Mouse (Mus musculus): Measurements from ENCODE around the gene Slco2b1.

The Slco2b1 gene

GRCm38 (mm10) chr7:99693976-99694375 is 17.2 kb downstream of the Slco2b1 start:
- no peak for DNase-seq (ENCODE audit: low read depth)

- no peak for DNase-seq (ENCODE audit: low read depth)
These were observed 17.8 kb downstream of the Slco2b1 start for GRCm38 (mm10) chr7:99693387-99693786.

DNA sequence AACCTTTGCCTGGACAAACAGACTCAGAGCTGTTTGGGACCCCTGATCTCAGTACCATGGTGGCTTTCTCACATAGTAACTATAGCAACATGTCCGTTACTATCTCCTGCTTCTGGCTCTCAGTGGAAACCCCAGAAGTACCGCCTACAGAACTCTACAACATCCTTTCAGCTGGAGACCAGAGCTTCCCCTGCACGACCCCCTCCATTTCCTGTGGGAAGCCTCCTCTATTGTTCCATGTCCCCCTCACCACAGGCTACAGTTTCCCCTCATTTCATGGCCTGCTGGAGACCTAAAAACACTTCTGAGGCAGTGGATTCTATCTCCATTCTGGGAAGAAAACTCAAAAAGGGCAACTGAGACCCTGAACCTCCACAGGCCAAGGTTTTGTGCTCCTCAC is 18.7 kb downstream of the Slco2b1 start:
- no peak for DNase-seq (ENCODE audit: low read depth)

DNA sequence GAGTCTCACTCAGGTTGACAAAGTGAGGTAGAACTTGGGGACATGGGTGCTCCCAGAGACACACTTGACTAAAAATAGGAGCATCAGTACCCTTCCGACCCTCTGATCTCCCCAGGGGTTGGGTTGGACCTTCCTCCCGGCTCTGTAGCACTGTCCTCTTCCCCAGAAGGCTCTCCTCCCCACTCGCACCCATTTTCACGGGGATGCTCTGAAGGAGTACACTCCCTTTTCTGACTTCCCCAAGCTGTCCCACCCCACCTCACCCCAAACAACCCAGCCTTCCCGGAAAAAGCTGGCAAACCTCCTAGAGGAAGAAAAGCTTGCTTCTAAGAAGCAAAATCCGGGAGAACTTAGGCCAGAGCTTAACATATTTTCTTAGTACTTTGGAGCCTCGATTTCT is 20.3 kb downstream of the Slco2b1 start:
- no peak for DNase-seq (ENCODE audit: low read depth)

DNA sequence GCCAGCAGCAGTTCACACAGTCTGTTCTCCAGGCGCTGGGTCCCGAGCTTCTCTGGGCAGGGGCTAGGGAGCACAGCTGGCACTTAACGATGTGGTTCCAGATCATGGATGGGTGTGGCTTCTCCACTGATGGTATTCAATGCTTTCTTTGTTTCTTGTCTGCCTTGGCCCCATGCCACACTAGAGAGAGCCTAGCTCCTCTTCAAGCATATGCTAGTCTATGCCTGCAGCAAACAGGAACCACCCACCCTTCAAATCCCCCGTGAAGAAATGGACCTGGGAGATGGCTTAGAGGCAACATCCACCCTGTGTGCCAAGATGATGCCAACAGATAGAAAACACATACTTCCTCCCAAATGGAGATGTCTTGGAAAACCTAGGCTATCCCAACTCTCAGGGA is 27.1 kb downstream of the Slco2b1 start:
- DNase-seq (ENCODE audit: low read depth): no peak

GRCm38 (mm10) chr7:99680771-99681170 is 30.4 kb downstream of the Slco2b1 start:
- no peak for DNase-seq (ENCODE audit: low read depth)

DNA sequence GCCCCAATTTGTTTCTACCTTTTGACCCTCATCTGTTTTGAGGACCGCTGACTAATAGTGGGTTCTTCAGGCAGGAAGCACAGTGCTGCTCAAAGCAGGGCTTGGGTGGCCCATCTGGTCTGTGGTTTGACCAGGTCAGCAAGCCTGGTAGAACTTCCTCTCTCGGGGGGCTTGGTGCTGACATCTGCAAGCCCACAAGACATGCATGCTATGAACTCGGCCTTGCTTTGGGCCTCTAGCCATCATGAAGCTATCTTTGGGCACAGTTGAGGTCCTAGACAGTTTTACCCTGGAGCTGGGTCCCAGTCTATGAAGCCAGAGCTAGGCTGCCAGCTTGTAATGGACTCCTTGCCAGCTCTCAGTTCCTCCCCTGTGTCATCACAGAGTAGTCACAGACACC is 36.2 kb downstream of the Slco2b1 start:
- no peak for DNase-seq (ENCODE audit: low read depth)

DNA sequence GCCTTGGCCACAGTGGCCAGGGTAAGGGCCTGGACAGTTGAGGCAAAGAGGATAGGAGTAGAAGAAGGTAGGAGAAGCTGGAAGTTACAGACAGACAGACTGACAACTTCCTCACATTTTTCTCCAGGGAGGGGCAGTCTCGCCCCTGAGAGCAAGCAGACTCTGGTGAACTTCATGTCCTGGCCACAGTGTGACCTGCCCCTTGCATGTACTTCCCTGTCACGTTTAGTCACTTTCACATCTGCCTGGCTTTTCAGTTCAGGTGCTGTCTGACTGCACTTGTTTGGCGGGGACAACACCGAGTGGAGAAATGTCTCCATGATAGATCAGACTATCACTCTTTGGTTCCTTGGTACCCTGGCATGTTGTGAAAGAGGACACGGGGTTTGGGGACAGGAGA is 36.9 kb downstream of the Slco2b1 start:
- no peak for DNase-seq (ENCODE audit: low read depth)

DNA sequence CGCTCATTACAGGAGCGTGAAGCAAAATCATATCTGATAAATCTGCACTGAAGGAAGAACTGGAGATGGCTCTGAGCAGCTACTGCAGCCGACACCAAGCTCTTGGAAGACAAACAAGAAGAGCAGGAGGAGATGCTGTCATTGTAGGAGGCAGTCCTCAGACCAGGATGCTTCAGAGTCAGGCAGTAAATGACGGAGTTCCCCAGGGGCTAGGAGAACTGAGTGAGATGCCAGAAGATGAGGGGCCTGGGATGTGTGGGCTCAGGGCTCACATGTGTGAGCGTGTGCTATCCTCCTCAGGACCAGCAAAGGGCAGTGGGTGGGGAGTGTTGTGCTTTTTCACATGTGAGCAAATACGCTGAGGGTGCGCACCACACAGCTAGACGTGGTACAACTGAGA is 38.0 kb downstream of the Slco2b1 start:
- DNase-seq (ENCODE audit: low read depth): no peak

- DNase-seq (ENCODE audit: low read depth): peak; percentile 40
These were observed 39.4 kb downstream of the Slco2b1 start for GRCm38 (mm10) chr7:99671544-99672435.

DNA sequence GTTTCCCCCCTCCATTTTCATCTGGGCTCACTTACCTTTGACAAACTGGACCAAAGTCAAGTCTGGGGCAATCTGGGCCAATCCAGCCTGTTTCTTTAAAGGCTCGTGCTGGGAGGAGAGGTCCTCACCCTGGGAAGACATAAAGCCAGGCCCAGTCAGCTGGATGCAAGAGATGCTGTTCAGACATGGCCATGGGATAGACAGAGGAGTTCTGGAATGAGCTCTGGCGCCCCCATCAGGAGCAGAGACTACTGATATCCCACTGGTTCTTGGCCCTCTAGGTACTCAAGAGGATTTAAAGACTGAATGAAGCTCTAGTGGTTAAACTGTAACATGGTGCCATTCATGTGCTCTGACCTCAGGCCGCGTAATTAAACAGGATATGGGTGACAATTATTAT is 40.2 kb downstream of the Slco2b1 start:
- DNase-seq (ENCODE audit: low read depth): peak; percentile 10

DNA sequence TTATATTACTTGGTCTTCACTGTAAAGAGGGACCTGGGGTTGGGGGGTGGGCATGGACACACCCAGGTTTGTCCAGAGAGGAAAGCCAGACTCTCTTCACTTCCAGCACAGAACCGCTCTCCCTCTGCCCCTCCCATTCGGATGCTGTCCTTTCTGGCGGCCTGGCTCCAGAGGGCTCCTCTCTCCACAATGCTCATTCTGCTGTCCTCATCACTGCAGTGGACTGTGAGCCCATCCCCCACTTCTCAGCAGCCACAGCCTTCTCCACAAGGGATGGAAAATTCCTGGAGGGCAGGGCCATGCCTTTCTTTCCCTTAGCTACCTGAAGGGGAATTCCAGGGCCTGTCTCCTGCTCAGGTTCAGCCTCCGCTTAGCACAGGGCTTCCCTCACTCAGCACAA is 42.3 kb downstream of the Slco2b1 start:
- no peak for DNase-seq (ENCODE audit: low read depth)

DNA sequence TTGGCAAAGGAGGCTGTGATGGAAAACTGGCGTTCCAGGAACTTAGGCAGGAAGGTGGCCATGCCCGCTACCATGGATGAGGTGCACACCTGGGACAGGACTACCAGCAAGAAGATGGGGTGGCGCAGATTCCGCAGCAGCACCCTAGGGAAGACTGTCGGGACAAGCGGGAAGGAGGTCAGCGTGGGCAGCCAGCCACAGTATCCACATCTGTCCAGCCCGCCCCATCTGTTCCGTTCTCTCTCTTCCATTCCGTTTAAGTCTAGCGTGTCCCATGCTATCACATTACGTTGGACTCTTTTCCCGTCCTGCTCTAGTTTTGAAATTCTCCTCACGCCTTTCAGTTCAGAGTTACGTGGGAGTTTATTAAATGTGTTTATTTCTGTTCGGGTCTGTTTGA is 44.0 kb downstream of the Slco2b1 start:
- DNase-seq (ENCODE audit: low read depth): no peak

DNA sequence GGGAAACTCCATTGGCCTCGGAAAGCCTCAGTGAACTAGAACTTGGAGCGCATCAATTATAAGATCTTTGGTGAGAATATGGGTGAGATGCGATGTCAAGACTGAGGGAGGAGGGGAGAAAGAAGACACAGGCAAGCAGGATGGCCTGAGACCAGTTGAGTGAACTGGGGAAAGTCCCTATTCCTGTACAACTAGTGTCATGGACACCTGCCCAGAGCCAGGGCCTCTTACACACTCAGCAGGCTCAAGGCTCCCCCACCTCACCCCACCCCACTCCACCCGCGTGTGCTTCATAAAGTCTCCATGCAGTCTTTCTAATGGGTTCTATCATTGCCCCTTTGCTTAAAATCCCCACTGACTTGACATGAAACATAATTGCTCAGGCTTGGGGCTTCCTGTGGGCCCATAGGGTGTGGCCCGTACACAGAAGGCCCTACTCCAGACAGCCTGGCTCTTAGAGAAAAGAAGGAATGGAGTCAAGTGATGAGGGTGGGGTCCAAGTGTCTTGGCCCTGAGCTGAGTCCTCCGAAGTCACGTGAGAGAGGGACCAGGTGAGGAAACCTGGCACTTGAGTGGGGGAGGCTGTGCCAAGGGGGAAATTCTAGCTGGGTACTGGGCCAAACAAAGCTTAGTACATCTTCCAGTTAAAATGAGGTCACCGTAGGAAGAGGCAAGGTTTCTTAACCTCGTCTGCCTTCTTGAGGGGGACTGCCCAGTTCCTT is 45.2 kb downstream of the Slco2b1 start:
- no peak for DNase-seq (ENCODE audit: low read depth)

- DNase-seq (ENCODE audit: low read depth): no peak
These were observed 46.3 kb downstream of the Slco2b1 start for GRCm38 (mm10) chr7:99664571-99665485.

DNA sequence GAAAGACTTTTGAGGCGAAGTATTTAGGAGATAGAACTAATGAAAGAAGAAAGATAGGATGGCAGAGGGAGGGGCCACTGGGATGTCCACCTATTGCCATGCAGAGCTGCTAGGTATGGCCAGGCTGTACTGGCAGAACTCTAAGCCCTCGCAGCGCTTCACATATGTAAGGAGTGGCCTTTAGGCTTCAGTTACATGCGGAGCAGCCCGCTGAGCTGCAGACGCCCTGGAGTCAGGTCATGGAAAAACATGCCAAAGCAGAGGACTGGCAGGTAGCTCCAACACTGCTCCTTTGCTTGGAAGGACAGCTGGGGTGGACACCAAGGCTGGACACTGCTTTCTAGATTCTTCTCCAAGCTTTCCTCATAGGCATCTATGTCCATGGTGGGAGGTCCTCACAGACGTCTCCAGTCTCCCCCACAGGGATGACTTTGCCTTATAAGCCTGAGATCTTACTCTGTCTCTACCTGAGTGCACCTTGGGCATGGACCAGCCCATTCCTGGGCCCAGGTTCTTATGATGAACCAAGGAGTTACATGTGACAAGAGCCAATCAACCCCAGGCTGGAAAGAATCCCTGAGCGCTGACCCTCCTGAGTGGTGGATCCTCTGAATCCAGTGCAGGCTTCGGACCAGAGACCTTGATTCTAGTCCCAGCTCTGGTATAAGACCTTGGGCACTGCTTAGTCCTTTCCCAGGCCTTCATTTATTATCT is 47.5 kb downstream of the Slco2b1 start:
- no peak for DNase-seq (ENCODE audit: low read depth)

- no peak for DNase-seq (ENCODE audit: low read depth)
These were observed 48.8 kb downstream of the Slco2b1 start for GRCm38 (mm10) chr7:99662311-99662710.

GRCm38 (mm10) chr7:99661571-99662230 is 49.4 kb downstream of the Slco2b1 start:
- DNase-seq (ENCODE audit: low read depth): no peak

GRCm38 (mm10) chr7:99661071-99661470 is 50.1 kb downstream of the Slco2b1 start:
- DNase-seq (ENCODE audit: low read depth): no peak

- peak; percentile 72 for DNase-seq (ENCODE audit: low read depth)
These were observed 51.6 kb downstream of the Slco2b1 start for GRCm38 (mm10) chr7:99659379-99660029.

DNA sequence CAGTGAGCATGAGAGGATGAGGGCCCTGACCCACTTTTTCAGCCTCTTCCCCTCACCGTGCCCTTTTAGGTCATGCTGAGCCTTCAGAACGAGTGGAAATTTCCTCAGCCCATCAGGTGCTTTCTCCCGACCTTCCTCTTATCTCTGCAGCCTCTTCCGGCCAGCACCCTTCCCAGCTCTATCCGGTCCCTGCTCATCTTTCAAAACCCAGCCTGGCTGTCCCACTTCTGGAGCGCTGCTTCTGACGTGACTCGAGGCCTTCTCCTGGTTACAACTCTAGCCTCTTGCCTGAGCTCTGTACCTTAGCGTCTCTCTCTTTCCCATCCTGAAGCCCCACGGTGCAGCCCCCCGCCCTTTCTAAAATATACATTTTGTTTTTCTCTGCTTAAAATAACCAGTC is 56.9 kb downstream of the Slco2b1 start:
- no peak for DNase-seq (ENCODE audit: low read depth)

Data from c-Kit-positive CD71-positive TER-119-negative erythroid progenitor cells, embryonic 14.5 days (primary cell).